Mouse (Mus musculus) spleen, postnatal 10 days (tissue): Measurements from ENCODE around the gene 1700025G04Rik.
A peak's percentile ranks its signal among the peaks of the same experiment; 100 is the strongest.
"Not testable (repeated sequence)": the region's sequence is repeated elsewhere in the genome, so short reads cannot be mapped to it uniquely, and the experiment has no call there.

ENCODE experiments used
- DNase-seq, 2 experiments: peaks; one replicate each; pipeline ENCODE4 v3.0.0; 2021 to 2022; ENCODE audit warnings: low spot score in 2 of 2

Gene 1700025G04Rik

DNA sequence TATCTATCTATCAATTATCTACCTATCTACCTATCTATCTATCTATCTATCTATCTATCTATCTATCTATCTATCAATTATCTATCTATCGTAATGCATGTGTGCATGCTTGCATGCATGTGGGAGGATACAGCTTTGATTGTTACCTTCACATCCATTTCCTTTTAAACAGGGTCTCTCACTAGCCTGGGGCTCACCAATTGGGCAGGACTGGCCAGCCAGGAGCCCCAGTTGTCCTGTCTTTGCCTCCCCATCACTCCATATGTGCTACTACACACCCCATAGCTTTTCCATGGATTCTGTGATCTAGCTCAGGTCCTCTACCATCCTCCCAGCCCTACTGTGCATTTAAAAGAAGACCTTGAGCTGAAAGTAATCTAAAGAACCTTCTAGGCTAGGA lies 231.5 kb downstream of the 1700025G04Rik start:
- no peak for DNase-seq

DNA sequence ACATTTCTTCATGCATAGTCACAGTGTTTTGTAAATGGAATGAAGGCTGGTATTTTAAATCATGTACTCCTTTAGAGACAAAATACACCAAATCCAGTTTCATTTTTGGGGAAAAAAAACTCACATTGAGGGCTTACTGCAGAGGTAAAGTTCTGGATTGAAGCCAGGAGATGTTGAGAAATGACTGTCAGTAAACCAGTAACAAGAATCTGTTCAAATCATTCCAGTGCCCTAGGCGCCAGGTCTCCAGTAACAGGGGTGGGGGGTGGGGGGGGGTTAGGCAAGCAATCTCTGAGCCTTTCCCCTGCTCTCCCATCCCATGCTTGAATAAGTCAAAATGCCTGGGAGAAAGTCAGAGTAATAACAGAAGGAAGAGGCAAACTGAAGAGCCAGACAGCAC lies 234.4 kb downstream of the 1700025G04Rik start:
- no peak for DNase-seq

DNA sequence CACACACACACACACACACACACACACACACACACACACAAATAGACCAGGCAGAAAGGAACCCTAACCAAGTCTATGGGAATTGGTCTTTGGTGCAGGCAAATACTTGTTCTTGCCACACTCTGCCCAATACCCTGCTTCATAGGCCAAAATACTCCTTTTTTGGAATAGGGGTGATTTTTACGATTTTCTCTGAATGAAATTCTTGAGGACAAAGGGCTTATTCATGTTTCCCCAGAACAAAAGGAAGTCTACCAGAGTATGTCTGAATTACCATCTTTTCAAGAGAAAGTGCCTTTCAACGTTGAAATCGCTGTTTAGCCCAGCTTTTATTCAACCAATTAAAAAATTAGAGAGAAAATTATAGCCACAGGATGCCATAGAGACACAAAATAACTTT lies 237.9 kb downstream of the 1700025G04Rik start:
- DNase-seq = no peak

DNA sequence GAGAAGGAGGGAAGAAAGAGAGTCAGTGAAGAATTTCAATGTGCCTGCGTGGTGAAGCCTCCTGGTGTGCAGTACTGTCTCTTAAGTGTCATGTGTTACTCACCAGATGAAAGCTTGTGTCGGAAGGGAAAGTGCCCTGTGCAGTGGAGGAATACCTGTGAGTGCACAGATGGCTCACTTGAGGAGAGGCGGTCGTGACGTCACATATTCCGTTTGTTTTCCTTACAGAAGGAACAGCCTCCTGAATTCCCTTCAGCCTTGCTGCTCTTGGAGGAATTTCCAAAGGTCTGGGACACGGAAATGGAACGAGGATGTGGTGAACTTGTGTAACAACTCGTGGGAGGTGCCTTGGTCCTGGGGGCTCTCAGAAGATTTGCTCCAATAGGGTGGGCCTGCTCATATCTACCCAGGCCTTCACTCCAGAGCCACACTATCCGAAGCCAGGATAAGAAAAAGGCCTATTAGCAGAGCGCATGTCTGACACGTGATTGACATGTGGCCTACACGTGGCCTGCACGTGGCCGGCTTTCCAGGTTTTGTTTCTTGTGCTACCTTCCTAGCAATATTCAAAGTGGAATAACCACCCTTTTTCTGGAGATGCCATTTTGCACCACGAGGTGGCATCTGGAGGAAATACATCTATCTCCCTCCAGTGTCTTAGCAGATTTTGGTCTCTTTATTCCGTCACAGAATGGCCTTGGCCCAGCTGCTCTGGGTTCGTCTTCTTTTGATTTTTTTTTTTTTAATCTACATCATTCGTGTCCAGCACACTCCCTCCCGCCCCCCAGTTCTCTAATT lies 238.7 kb downstream of the 1700025G04Rik start:
- DNase-seq = no peak

DNA sequence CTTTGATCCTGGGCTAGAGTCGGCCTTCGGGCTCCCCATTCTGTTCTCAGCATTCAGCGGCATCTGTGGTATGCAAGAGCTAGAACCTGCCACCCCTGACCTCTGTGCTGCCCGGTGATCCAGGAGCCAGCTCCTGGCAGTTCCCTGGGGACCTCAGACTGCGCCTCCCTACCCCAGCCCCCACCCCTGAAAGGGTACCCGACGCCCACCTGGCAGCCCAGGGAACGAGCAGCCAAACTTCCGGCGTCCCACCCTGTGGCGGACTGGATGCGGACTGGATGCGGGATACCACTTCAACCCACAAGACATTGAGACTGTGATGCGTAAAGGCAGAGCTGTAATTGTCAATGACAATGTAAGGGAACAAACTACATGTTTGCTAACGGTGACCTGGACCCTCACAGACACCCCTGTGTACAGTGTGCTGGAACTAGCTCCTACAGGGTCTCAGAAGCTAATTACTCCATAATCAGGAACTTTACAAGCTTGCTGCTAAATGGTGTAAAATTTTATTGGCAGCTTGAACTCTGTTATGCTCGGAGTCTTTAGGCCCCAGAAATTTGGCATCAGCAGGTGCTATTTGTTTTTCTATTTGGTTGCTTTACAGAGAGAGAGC lies 239.8 kb downstream of the 1700025G04Rik start:
- DNase-seq = no peak

DNA sequence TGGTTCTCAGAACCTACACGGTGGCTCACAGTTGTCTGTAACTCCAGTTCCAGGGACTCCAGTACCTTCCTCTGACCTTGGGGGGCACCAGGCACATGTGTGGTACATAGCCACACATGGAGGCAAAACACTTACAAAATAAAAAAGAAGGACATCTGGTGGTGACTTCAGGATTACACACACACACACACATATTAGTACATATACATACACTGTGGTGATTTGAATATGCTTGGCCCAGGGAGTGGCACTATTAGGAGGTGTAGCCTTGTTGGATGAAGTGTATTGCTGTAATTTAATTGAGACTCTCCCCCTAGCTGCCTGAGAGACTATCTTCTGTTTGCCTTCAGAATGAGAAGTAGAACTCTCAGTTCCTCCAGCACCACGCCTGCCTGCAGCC lies 241.6 kb downstream of the 1700025G04Rik start:
- no peak for DNase-seq

DNA sequence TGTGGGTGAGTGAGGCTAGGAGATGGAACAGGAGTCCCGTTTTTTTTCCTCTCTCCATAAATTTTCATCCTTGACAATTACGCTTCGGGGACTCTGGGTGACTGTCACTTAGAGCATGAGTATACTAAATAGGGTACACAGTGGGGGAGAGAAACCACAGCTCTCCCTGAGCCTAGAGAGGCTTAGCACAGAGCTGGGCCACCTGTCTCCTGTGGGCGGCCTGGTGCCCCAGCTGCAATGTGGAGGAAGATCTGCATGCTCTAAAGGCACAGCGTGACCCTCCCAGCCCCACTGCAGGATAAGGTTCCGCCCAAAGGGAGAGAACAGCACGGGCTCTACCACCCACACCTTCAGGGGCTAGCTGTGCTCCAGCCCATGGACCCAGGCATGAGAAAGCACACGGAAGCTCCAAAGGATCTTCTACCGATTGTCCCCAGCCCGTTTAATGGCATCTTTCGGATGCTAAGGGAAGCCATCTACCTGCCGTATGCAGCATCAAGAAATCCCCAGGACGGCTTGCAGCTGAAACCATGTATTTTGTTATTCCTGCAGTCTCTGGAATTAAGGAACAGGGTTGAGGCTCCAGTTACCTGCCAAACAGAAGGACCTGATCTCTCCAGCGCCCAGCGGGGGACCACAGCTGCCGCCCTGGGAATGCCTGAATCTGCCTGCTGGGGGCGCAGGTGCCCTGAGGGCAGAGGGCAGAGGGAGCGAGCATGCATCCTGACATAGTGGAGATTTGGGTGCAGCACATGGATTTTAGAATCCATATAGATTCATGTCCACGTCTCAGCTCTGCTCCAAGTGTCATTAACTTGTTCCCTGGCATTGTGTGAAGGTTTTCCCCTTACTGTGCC lies 243.8 kb downstream of the 1700025G04Rik start:
- DNase-seq = no peak

DNA sequence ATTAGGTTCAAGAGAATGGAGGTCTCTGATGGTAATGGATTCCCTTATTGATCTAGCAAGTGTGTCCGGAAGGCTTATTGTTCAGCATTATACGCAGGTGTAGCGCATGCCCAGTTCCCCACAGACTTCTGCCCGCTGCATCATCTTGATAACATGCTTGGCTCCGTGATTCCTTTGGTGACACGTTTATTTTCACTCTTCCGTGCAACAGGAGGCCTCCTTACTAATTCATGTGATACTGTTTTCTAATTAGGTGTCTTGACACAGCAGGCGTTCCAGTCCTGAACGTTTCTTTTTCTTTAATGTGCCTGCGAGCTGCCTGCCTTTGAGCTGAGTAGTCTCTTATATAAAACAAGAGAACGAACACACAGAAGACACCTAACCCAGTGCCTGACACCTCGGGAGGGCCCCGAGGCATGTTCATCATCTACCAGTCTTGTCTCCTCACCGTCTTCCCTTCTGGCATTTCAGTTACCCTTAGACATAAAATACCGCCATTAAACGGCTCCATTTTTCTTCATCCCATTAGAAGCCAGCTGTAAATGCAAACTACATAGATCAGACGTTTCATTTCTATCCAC lies 244.6 kb downstream of the 1700025G04Rik start:
- no peak for DNase-seq

DNA sequence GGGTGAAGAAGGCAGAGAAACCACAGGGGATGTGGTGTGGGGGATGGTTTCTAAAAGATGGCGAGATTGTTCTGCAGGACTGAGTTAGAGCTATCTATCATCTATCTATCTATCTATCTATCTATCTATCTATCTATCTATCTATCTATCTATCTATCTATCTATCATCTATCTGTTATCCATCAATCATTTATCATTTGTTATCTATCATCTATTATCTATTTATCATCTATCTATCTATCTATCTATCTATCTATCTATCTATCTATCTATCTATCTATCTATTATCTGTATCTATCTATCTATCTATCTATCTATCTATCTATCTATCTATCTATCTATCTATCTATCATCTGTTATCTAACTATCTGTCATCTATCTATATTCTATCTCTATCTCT lies 249.6 kb downstream of the 1700025G04Rik start:
- not testable (repeated sequence) for DNase-seq

DNA sequence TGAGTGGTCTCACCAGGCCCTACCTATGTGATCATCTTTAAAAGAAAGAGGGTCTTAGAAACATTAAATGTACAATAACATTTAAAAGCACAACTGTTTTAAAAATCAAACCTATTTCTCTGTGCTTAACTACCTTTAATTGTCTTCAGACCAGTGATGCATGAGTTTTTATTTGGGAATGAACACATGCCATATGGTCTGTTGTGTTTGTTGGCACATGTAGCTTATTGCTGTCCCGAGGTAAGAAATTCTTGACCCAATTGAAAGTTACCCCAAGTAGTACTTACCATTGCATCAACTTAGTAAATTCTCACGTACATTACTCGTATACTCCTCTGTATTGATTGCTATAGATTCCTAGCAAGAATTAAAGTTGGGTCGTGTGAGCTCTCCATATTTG lies 254.7 kb downstream of the 1700025G04Rik start:
- DNase-seq = no peak

DNA sequence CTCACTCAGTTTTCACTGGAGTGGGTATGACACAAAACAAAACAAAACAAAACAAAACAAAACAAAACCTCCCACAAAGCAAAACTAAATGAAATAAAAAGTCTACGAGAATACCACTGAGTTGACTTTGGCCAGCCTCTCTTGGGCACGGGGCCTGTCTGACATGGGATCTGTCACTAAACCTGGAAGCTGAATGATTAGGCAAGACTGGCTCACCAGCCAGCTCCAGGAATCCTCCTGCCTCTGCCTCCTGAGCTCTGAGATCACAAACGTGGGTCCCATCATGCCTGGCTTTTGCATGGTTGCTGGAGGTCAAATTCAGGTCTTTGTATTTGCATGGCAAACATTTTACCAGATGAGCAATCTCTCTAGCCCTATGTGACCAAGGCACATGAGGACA lies 258.1 kb downstream of the 1700025G04Rik start:
- no peak for DNase-seq

DNA sequence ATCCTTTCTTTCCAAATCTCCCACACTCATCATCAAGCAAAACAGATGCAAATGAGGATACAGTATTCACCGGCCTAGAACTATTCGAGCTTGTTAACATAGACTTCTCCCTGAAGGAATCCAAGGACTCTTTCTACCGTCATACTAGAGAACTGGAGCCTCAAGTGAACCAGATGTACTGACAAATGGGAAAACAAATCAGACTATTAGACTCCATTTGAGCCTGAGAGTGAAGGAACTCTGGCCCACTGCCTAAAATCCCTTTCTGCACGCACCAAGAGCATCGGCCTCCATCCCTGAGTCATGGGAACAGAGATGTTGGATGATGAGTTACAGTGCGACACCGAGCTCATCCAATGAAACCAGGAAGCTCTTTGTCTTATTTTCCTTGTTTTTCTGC lies 264.9 kb downstream of the 1700025G04Rik start:
- no peak for DNase-seq

DNA sequence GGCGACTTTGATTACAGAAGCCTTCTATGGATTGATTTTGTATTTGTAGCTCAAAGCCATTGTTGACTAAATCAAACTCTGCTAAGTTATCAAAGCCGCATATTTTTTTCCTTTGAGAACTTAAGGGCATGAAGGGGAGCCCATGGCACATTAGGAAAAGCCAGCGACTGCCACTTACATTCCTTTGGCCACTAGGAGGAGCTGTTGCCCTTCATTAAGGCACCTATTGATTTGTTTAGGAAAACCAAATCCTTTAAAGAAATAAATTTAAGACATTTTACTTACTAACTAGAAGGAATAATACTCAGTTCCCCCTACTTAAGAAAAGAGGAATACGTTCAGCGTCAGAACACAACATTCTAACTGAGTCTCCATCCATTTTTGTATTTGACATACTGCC lies 269.5 kb downstream of the 1700025G04Rik start:
- peak; percentile 38 to 68 for DNase-seq

DNA sequence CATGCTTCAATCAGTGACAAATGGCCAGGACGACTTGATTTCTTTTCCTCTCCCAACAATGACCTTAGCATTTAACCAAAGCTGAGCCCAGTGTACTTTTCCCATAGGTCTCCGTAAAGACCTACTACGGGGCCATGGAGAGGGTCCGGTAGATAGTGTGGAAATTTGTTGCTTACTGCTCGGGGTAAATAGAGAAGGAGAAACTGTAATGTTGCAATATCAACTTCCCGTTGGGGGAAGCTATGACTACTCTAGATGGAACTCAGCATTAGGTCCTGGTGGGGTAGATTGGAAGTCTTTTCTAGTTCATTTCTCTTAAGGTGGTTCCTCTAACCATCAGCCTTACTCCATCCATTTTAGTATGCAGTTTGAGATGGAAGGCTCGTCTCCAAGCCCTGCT lies 270.7 kb downstream of the 1700025G04Rik start:
- no peak for DNase-seq

DNA sequence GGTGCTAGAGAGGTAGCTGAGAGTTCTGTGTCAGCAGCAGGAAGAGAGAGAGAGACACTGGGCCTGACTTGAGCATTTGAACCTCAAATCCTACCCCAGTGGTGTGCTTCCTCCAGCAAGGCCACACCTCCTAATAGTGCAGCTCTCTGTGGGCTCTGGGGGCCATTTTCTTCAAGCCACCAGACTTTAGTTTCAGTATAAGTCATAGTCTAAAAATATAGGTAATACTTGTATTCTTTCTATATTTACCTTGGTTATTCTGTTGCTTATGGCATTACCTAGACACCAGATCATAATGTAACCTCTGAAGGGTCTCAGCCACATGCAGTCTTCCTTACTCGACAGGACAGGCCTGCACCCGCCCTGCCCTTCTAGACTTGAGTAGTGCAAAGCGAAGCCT lies 273.9 kb downstream of the 1700025G04Rik start:
- DNase-seq = no peak

DNA sequence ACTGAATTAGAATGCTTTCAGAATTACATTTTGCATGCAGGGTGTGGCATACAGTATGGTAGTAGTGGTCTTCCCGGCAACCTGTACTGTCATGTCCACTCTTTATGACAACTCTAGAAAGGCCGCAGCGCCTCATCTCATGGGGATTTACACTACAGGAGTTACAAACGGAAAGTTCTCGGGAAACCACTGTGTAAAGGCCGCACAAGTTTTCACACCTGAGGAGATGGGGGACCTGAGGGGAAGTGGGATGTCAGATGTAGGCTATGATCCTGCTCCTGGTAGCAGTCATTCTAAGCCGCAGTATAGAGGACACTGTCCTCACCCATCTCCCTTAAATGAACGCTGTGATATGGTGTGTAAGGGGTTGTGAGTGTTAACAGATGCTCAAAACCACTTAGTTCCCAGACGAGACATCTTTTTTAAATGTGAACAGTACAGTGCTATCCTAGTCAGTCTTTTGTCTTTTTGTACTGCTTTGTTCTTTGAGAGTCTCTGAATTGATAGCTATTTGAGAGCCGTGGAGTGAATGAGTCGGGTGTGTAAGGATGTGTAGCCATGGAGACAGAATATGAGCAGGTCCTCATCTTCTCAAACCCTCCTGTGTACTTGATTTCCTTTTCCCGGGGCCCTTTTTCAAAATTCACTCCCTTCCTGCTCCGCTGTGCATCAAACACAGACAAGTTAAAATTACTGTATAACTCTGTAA lies 277.8 kb downstream of the 1700025G04Rik start:
- DNase-seq = no peak

DNA sequence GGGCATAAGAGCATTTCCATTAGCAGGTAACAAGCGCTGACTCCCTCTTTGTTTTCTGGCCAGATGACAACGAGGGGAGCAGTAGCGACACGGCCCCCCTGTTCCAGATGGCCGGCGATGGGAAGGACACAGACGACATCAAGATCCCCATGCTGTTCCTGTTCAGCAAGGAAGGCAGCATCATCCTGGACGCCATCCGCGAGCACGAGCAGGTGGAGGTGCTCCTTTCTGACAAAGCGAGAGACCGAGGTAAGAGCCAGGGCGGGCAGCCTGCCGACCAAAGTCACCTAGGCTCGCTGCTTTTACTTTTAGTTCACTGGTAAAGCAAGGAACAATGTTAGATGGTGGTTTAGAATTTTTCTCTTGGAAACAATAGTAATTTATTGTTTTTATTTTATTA lies 278.5 kb downstream of the 1700025G04Rik start:
- DNase-seq = no peak

DNA sequence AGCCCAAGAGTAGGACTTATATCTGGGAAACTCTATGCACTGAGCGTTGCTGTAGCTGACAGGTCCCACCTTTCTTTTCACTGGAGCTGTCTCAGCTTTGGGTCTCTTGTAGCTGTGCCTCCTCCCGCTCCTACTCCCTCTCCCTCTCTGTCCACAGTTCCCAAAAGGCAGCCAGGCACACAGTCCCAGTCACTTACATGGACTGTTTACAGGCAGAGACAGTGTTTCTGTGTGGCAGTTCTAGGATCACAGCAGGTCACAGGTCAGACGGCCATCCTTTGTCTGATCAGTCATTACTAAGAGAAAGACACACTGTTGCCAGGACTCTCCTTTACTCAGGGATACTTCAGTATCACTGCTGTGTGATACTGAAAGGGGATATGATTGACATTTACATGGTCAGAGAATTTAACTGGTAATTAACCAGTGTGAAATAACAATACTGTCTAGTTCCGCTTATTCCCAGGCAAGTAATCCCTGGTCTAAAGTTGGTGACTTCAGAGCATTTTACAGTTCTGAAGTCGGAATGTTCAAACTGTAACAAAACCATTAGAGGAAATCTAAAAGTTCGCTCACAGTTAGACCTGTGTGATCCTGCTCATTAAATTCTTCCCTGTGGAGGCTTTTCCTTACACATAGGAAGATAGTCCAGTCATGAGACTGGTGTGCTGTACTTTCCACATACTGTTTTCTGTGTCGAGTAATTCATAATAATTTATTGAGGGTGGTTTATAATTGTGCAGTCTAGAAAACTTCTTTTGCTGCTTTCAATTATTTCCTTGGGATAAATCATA lies 279.1 kb downstream of the 1700025G04Rik start:
- DNase-seq = no peak

DNA sequence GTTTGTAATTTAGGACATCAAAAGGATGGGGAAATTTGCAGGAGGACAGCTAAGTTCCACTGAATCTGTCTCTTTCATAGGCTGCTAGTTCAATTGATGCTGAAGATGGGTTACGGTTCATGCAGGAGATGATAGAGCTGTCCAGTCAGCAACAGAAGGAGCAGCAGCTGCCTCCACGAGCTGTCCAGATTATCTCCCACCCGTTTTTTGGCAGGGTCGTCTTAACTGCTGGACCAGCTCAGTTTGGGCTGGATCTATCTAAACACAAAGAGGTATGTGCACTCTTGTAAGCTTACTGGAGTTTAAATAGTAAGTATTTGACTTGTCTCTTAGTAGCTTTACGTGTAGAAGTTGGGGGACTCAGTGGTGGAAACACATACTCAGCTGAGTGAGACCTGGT lies 282.6 kb downstream of the 1700025G04Rik start:
- DNase-seq = no peak

DNA sequence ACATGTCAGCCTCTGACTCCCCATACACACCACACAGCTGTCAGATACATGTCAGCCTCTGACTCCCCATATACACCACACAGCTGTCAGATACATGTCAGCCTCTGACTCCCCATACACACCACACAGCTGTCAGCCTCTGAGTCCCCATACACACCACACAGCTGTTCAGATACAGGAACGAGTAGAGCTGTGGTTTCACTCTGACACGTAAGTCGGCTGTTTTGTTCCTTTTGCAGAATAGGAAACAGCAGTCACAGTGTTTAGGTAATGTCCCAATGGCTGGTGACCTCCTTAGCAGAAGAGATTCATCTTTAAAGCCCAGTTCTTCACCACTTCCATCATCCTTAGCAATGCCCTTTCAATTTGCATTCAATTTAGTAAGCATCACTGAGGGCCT lies 287.1 kb downstream of the 1700025G04Rik start:
- not testable (repeated sequence) for DNase-seq
